Mouse (Mus musculus) midbrain, embryonic 16.5 days (tissue): ENCODE data around the gene S100pbp. TPM values are rescaled to one million over a fixed set of nuclear protein-coding genes. Genes with fewer than 3 reads are reported as not detected.

ENCODE experiments used
- ATAC-seq: fragments of 200-750 bp; cut with Nextera tagmentation; 2 replicates; pipeline ENCODE4 v1.8.0; 2017; ENCODE audit warnings: moderate TSS enrichment
- H3K27ac ChIP-seq: fragments of 300-500 bp; sonication (generic); 2 replicates; pipeline ENCODE4 v1.5.1; 2014; ENCODE audit warnings: mild to moderate bottlenecking, low read length, mixed read lengths
- H3K27me3 ChIP-seq: fragments of 300-500 bp; sonication (generic); 2 replicates; pipeline ENCODE4 v1.6.1; 2014; ENCODE audit warnings: low read depth, low read length, mixed read lengths; ENCODE audit not compliant: control insufficient read depth, insufficient read depth
- H3K36me3 ChIP-seq: fragments of 300-500 bp; sonication (generic); 2 replicates; pipeline ENCODE4 v1.6.1; 2014; ENCODE audit warnings: mild to moderate bottlenecking, low read length, moderate library complexity, mixed read lengths; ENCODE audit not compliant: control insufficient read depth, insufficient read depth
- H3K4me1 ChIP-seq: fragments of 300-500 bp; sonication (generic); 2 replicates; pipeline ENCODE4 v1.6.1; 2014; ENCODE audit warnings: mild to moderate bottlenecking, low read length, mixed read lengths; ENCODE audit not compliant: control insufficient read depth, insufficient read depth
- H3K4me2 ChIP-seq: fragments of 300-500 bp; sonication (generic); 2 replicates; pipeline ENCODE4 v1.6.1; 2014; ENCODE audit warnings: mild to moderate bottlenecking, low read length, mixed read lengths
- H3K4me3 ChIP-seq: fragments of 300-500 bp; sonication (generic); 2 replicates; pipeline ENCODE4 v1.5.1; 2014; ENCODE audit warnings: low read depth, mild to moderate bottlenecking, low read length, moderate library complexity, mixed read lengths
- H3K9ac ChIP-seq: fragments of 300-500 bp; sonication (generic); 2 replicates; pipeline ENCODE4 v1.6.1; 2014; ENCODE audit warnings: low read depth, low read length, mixed read lengths
- H3K9me3 ChIP-seq: fragments of 300-500 bp; sonication (generic); replicated peaks from 2 replicates; pipeline ENCODE4 v1.6.1; 2014; ENCODE audit warnings: mild to moderate bottlenecking, low read length, mixed read lengths; ENCODE audit not compliant: control insufficient read depth, poor library complexity, severe bottlenecking
- WGBS: fragments of 180-500 bp; shearing (Covaris S2); extraction: QIAGEN DNeasy Blood & Tissue Kit; methylation state at CpG from one replicate; pipeline ENCODE4 v1.1.7; 2014; 5-methylcytosine and 5-hydroxymethylcytosine counted together
- polyA plus RNA-seq: library from polyadenylated mRNA; unstranded; fragments of >200 nt; fragmentation: Nextera tagmentation; extraction: Ambion mirVana; gene quantifications from 2 replicates; pipeline ENCODE4 v1.2.1, GENCODE M21; 2015

Gene S100pbp
- polyA plus RNA-seq, 1 experiment from 2014 or later = 27.0 TPM

DNA sequence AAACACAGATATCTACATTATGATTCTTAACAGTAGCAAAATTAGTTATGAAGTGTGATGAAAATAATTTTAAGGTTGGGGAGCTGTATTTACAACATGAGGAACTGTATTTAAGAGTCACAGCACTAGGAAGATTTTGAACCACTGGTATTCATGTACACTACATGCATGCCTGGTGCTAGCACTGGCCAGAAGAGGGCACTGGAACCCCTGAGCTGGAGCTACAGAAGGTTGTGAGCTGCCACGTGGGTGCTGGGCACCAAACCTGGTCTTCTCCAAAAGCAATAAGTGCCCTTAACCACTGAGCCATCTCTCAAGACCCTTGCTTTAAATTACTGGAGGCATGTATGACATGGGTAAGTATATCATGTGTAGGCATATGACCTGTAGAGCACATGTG is 17.0 kb downstream of the S100pbp start:
- 73% methylated on average over 1 of the region's 1 CpGs for WGBS
- H3K9ac ChIP-seq = no peak overlapping the region
- no peak overlapping the region for H3K27ac ChIP-seq
- H3K36me3 ChIP-seq = peaks cover 23% of the 10 kb centered on the region
- H3K4me1 ChIP-seq = no peaks in the 10 kb centered on the region
- no peaks in the 10 kb centered on the region for H3K27me3 ChIP-seq
- ATAC-seq = no peak
- no peaks in the 10 kb centered on the region for H3K9me3 ChIP-seq
- H3K4me3 ChIP-seq = no peak overlapping the region
- no peak overlapping the region for H3K4me2 ChIP-seq

DNA sequence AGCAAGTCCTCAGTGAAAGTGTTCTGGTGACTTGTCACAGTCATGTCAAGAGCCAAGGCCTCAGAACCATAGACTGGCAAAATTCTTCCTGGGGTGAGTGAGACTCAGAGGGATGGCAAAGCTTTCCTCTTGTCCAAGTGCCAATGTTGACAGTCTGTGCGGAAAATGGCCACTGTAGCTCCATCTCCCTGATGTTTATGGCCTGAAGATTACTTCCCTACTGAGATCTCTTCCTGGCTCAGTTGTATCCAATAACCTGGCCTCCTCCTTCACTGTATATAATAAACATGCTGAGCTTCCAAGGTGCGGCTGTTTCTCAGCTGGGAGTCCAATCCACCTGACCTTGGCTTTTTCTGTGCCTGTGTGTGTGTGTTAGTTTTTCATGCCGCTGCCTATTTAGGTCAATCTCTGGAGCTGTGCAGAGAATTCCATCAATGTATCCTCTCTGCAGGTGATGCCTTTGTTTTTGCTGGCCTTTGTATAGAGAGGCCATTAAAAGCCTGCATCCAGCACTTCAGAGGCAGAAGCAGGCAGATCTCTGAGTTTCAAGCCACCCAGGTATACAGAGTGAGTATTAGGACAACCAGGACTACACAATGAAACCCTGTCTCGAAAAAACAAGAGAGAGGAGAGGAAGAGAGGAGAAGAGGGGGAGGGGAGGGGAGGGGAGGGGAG is 27.8 kb downstream of the S100pbp start:
- Histone ChIP-seq H3K9me3 (no peaks in the 10 kb centered on the region), H3K4me3 (no peak overlapping the region), H3K4me1 (no peaks in the 10 kb centered on the region), H3K27ac (no peak overlapping the region), H3K4me2 (no peak overlapping the region), H3K36me3 (peaks cover 2% of the 10 kb centered on the region; the same call in 1 of the 2 replicates), H3K27me3 (no peaks in the 10 kb centered on the region), H3K9ac (no peak overlapping the region)
- WGBS = 79% methylated on average over 4 of the region's 4 CpGs
- no peak for ATAC-seq

DNA sequence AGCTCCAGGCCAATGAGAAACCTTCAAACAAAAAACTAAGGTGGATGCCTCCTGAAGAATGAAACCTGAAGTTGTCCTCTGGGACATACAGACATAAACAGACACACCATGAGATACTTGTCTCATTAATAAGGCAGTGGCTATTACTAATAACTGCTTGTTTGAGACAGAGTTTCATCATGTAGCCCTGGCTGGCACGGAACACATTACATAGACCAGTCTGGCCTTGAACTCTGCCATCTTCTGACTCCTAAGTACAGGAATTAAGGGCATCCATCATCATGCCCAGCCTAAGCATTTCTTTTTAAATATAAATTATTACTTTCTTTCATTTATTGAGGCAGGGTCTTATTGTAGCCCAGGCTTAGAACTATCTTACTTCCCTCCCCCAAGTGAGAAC is 28.5 kb downstream of the S100pbp start:
- no peak for ATAC-seq
- 100% methylated on average over 1 of the region's 1 CpGs for WGBS
- Histone ChIP-seq H3K27me3 (no peaks in the 10 kb centered on the region), H3K4me1 (no peaks in the 10 kb centered on the region), H3K9me3 (no peaks in the 10 kb centered on the region), H3K27ac (no peak overlapping the region), H3K4me3 (no peak overlapping the region), H3K36me3 (peaks cover 2% of the 10 kb centered on the region; the same call in 1 of the 2 replicates), H3K9ac (no peak overlapping the region), H3K4me2 (no peak overlapping the region)

DNA sequence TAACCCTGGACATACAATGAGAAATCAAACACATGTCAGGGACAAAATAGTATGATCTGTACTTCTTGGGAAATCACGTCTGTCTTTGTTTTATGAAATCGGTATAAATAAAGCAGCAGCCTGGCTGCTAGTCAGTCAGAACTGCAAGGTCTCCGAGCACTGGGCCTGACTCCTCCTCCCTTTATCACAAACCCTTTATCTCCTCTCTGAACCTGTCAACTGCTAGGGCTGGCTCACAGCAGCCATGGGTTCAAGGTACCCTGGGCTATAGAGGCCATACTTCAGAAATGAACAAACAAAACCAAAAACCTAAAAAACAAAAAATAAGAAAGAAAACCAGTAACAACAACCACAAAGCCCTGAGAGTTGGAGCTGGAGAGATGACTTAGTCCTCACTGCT is 31.0 kb downstream of the S100pbp start:
- Histone ChIP-seq H3K27me3 (no peaks in the 10 kb centered on the region), H3K4me3 (no peak overlapping the region), H3K4me1 (no peaks in the 10 kb centered on the region), H3K9ac (no peak overlapping the region), H3K4me2 (no peak overlapping the region), H3K27ac (no peak overlapping the region), H3K36me3 (peaks cover 11% of the 10 kb centered on the region), H3K9me3 (no peaks in the 10 kb centered on the region)
- ATAC-seq = no peak
- WGBS = 67% methylated on average over 3 of the region's 3 CpGs

DNA sequence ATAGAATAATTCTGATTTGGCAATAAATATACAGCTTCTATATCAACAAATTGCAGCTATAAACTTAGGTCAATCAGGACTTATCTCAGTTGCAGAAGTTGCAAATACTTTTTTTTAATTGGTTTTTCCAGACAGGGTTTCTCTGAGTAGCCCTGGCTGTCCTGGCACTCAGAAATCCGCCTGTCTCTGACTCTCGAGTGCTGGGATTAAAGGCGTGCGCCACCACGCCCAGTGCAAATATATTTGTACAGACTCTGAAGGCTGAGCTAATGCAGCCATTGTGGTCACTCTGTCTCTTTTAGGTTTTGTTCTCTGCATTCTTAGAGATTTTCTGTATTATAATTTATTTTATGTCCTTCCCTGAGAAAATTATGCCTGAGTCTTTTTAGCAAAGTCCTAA is 32.0 kb downstream of the S100pbp start:
- Histone ChIP-seq H3K4me3 (no peak overlapping the region), H3K27me3 (no peaks in the 10 kb centered on the region), H3K36me3 (peaks cover 15% of the 10 kb centered on the region), H3K9ac (no peak overlapping the region), H3K27ac (no peak overlapping the region), H3K4me1 (no peaks in the 10 kb centered on the region), H3K4me2 (no peak overlapping the region), H3K9me3 (no peaks in the 10 kb centered on the region)
- 76% methylated on average over 5 of the region's 5 CpGs for WGBS
- no peak for ATAC-seq

DNA sequence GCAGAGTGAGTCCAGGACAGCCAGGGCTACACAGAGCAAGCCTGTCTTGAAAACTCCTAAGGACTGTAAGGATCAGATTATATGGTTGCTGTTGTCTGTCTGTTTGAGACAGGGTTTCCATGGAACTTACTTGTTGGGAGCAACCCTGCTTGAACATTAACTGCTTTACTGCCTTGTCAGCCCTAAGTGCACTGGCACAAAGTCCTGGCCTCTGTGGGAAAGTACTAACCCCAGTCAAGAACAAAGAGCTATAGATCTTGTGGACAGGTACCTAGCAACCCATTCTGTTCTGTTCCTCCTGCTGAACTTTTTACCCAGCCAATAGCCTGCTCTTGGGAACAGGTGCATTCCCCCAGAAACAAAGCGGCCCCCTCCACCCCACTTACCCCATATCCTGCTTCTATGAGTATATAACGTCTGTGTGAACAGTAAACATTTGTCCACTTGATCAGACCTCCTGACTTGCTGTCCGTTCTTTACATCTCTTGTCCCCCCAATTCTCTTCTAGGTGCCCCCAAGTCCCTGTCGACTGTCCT is 38.2 kb downstream of the S100pbp start:
- H3K36me3 ChIP-seq = peaks cover 14% of the 10 kb centered on the region
- H3K4me3 ChIP-seq = no peak overlapping the region
- H3K4me2 ChIP-seq = no peak overlapping the region
- H3K4me1 ChIP-seq = no peaks in the 10 kb centered on the region; the same call in 1 of the 2 replicates
- no peaks in the 10 kb centered on the region for H3K9me3 ChIP-seq
- WGBS = 90% methylated on average over 4 of the region's 4 CpGs
- no peak overlapping the region for H3K27ac ChIP-seq
- no peaks in the 10 kb centered on the region for H3K27me3 ChIP-seq
- H3K9ac ChIP-seq = no peak overlapping the region
- no peak for ATAC-seq

DNA sequence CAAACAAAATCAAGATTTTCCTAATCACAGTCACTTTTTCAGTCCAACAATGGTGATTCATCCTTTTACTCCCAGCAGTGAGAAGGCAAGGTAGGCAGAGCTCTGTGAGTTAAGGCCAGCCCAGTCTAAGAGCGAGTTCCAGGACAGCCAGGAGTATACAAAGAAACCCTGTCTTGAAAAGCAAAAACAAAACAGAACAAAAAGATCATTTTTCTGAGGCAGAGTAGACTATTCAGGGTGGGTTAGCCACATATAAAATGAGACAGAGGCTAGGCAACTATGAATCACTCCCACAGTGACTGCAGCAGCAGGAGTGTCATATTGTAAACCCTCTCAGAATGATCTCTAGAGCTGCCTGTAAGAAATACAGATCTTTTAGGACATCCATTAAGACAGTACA is 40.2 kb downstream of the S100pbp start:
- Histone ChIP-seq H3K9ac (no peak overlapping the region), H3K4me2 (no peak overlapping the region), H3K4me3 (no peak overlapping the region), H3K4me1 (peaks cover 15% of the 10 kb centered on the region), H3K27me3 (no peaks in the 10 kb centered on the region), H3K9me3 (no peaks in the 10 kb centered on the region), H3K27ac (no peak overlapping the region), H3K36me3 (peaks cover 9% of the 10 kb centered on the region)
- 81% methylated on average over 1 of the region's 1 CpGs for WGBS
- ATAC-seq = no peak

DNA sequence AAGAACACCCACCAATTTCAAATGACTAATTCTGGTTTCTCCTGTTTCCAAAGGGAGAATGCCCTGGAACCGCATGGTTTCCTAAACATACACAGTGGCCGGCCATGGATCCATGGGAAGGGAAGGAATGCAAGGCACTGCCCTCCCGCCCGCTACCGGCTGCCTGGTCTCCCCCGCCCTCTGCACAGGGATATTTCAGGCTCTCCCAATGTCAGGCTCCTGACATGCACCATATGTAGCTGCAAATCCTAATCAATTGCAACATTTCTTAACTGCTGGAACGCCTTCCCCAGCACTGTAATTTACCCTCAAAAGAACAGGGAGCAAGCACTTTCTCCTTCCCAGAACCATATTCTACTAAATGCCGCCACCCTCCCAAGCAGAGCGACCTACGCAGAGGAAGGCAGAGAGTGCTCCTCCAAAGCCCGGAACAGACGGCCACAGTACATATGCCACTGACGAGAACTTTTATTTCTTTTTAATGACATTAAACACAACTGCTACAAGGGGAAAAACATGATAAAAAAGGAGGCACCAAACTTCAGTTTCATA is 41.9 kb downstream of the S100pbp start:
- Histone ChIP-seq H3K27ac (no peak overlapping the region; the same call in 1 of the 2 replicates), H3K27me3 (no peaks in the 10 kb centered on the region), H3K9me3 (no peaks in the 10 kb centered on the region), H3K4me1 (peaks cover 18% of the 10 kb centered on the region), H3K9ac (no peak overlapping the region), H3K4me3 (no peak overlapping the region), H3K36me3 (peaks cover 2% of the 10 kb centered on the region; the same call in 1 of the 2 replicates), H3K4me2 (no peak overlapping the region)
- ATAC-seq = no peak
- WGBS = 85% methylated on average over 13 of the region's 13 CpGs

DNA sequence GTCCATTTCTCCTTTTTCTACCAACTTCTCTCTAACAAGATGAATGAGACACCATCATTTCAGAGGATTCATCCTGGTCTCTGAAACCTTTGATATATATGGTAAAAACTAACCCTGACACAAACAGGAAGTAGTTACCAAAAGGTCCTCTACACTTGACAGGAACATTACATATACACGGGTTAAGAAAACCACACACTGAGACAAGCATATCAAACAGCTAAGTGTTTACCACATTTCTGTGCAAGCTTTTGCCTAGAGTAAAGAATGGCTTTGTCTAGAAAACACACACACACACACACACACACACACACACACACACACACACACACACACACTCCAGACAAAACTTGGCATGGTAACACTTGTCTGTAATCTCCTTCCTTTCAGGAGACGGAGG is 43.1 kb downstream of the S100pbp start:
- 81% methylated on average over 2 of the region's 2 CpGs for WGBS

More for the DNA sequence above, 43.1 kb downstream of the S100pbp start:
- H3K27me3 ChIP-seq = no peaks in the 10 kb centered on the region
- H3K4me3 ChIP-seq = no peak overlapping the region
- H3K9ac ChIP-seq = no peak overlapping the region
- H3K9me3 ChIP-seq = no peaks in the 10 kb centered on the region
- no peak overlapping the region for H3K4me2 ChIP-seq
- no peak for ATAC-seq
- H3K4me1 ChIP-seq = peaks cover 21% of the 10 kb centered on the region
- no peak overlapping the region for H3K27ac ChIP-seq
- H3K36me3 ChIP-seq = no peaks in the 10 kb centered on the region
